Mouse (Mus musculus) layer of hippocampus, adult 18-20 months (tissue): ENCODE measurements around the gene Knstrn. TPM values are rescaled to one million over a fixed set of nuclear protein-coding genes. Genes with fewer than 3 reads are reported as not detected.

ENCODE experiments used
- DNase-seq, 2 experiments: peaks; one replicate each; pipeline ENCODE4 v3.0.0; 2022; ENCODE audit warnings: low spot score in 2 of 2
- total RNA-seq, 2 experiments: library from RNA; stranded (reverse); gene quantifications; 2 replicates each; pipeline ENCODE4 v1.2.3; 2021

The Knstrn gene
- total RNA-seq, 2 experiments from 2014 or later = 1.1 TPM

GRCm38 (mm10) chr2:118899981-118900825, 86.4 kb downstream of the Knstrn start, which contains the start of gene Bahd1:
Gene Bahd1 (plus strand): TSS chr2:118900377.
- DNase-seq = peak in 1 of 2 experiments; percentile 36

- no peak for DNase-seq
These were observed 87.0 kb downstream of the Knstrn start for GRCm38 (mm10) chr2:118900826-118901140.

- peak; percentile 97 to 98 for DNase-seq
These were observed 87.6 kb downstream of the Knstrn start for GRCm38 (mm10) chr2:118901175-118902031.

GRCm38 (mm10) chr2:118902051-118903025, 88.5 kb downstream of the Knstrn start:
- DNase-seq = no peak

GRCm38 (mm10) chr2:118903333-118903741, 89.5 kb downstream of the Knstrn start:
- no peak for DNase-seq

Other genes starting within 250 kb of the Knstrn start
- gene Bub1b, start 215.8 kb upstream of the Knstrn start, total RNA-seq = 1 to 10 TPM; 2.4 TPM
- gene Pak6, start 150.7 kb upstream of the Knstrn start, total RNA-seq = 10 to 100 TPM; 54.3 to 67.9 TPM
- 10 to 100 TPM; 18.1 to 18.6 TPM for gene Ankrd63, start 110.0 kb upstream of the Knstrn start, total RNA-seq
- gene Plcb2, start 85.6 kb upstream of the Knstrn start, total RNA-seq = 1 to 10 TPM; 2.2 to 2.5 TPM
- gene Inafm2, start 68.2 kb upstream of the Knstrn start, total RNA-seq = 10 to 100 TPM; 71.4 to 77.5 TPM
- gene Ccdc9b, start 51.3 kb upstream of the Knstrn start, total RNA-seq = 1 to 10 TPM; 6.5 to 6.7 TPM
- not detected for gene Phgr1, start 41.2 kb upstream of the Knstrn start, total RNA-seq
- 100 to 1,000 TPM; 261 to 266 TPM for gene Disp2, start 34.3 kb upstream of the Knstrn start, total RNA-seq
- 100 to 1,000 TPM in 1 of 2 experiments, 10 to 100 TPM in 1; 94.5 to 101 TPM for gene Ivd, start 48.0 kb downstream of the Knstrn start, total RNA-seq
- 10 to 100 TPM; 65.2 to 68.1 TPM for gene Bahd1, start 86.4 kb downstream of the Knstrn start, total RNA-seq
- 1 to 10 TPM; 3.2 to 3.3 TPM for gene Chst14, start 112.5 kb downstream of the Knstrn start, total RNA-seq
- 10 to 100 TPM; 55.6 to 56.3 TPM for gene Ccdc32, start 215.4 kb downstream of the Knstrn start, total RNA-seq
- 1 to 10 TPM; 7.6 to 9.0 TPM for gene Rpusd2, start 220.8 kb downstream of the Knstrn start, total RNA-seq
- under 1 TPM; 0.05 to 0.07 TPM for gene Knl1, start 233.1 kb downstream of the Knstrn start, total RNA-seq